Mouse (Mus musculus) stomach, embryonic 14.5 days (tissue): ENCODE results near the gene Bok. TPM values are rescaled to one million over a fixed set of nuclear protein-coding genes. Genes with fewer than 3 reads are reported as not detected.
"Not testable (repeated sequence)": the region's sequence is repeated elsewhere in the genome, so short reads cannot be mapped to it uniquely, and the experiment has no call there.

Source experiments
- ATAC-seq: fragments of 200-750 bp; cut with Nextera tagmentation; 2 replicates; pipeline ENCODE4 v1.8.0; 2017; ENCODE audit warnings: low read depth, moderate TSS enrichment; ENCODE audit not compliant: insufficient number of reproducible peaks, insufficient read depth, low FRiP score
- H3K27ac ChIP-seq: fragments of 300-500 bp; sonication (generic); 2 replicates; pipeline ENCODE4 v1.5.1; 2014; ENCODE audit warnings: mild to moderate bottlenecking, low read length, moderate library complexity, mixed read lengths
- H3K27me3 ChIP-seq: fragments of 300-500 bp; sonication (generic); 2 replicates; pipeline ENCODE4 v1.6.1; 2014; ENCODE audit warnings: low read length, control low read depth, mixed read lengths; ENCODE audit not compliant: control insufficient read depth, insufficient read depth
- H3K36me3 ChIP-seq: fragments of 300-500 bp; sonication (generic); 2 replicates; pipeline ENCODE4 v1.6.1; 2014; ENCODE audit warnings: mild to moderate bottlenecking, control low read depth, low read length, moderate library complexity, mixed read lengths; ENCODE audit not compliant: control insufficient read depth, insufficient read depth
- H3K4me1 ChIP-seq: fragments of 300-500 bp; sonication (generic); 2 replicates; pipeline ENCODE4 v1.6.1; 2014; ENCODE audit warnings: low read length, control low read depth, mixed read lengths; ENCODE audit not compliant: control insufficient read depth, insufficient read depth
- H3K4me2 ChIP-seq: fragments of 300-500 bp; sonication (generic); replicated peaks from 2 replicates; pipeline ENCODE4 v1.6.1; 2014; ENCODE audit warnings: low read depth, low read length, control low read depth
- H3K4me3 ChIP-seq: fragments of 300-500 bp; sonication (generic); 2 replicates; pipeline ENCODE4 v1.5.1; 2014; ENCODE audit warnings: low read depth, low read length, control low read depth
- H3K9ac ChIP-seq: fragments of 300-500 bp; sonication (generic); replicated peaks from 2 replicates; pipeline ENCODE4 v1.6.1; 2014; ENCODE audit warnings: low read depth, mild to moderate bottlenecking, control low read depth, low read length, moderate library complexity, mixed read lengths
- H3K9me3 ChIP-seq: fragments of 300-500 bp; sonication (generic); 2 replicates; pipeline ENCODE4 v1.6.1; 2016; ENCODE audit warnings: low read depth, low read length, control low read depth; ENCODE audit not compliant: control insufficient read depth
- WGBS: fragments of 180-500 bp; shearing (Covaris S2); extraction: QIAGEN DNeasy Blood & Tissue Kit; methylation state at CpG from one replicate; pipeline ENCODE4 v1.1.7; 2014; 5-methylcytosine and 5-hydroxymethylcytosine counted together
- polyA plus RNA-seq: library from polyadenylated mRNA; unstranded; fragments of >200 nt; fragmentation: Nextera tagmentation; extraction: Ambion mirVana; gene quantifications from 2 replicates; pipeline ENCODE4 v1.2.1, GENCODE M21; 2014

Bok gene
- polyA plus RNA-seq, 1 experiment from 2014 or later = 58.0 TPM

DNA sequence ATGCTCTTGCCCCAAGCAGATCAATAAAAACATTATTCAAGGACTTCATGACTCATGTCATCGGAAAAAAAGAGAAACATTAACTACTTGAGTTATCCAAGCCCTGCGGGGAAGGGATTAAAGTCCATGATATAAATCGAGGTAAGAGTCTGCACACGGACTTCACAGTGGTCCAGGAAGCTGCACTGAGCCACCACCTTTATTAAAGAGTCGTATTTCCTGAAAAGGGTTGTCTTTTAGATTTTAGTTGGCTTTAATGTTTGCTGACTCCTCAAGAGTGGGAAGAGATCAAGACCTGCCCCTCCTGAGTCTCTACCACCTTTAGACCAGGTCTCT, 28.5 kb upstream of the Bok start:
- no peaks in the 10 kb centered on the region for H3K36me3 ChIP-seq
- no peak for ATAC-seq
- no peaks in the 10 kb centered on the region for H3K27me3 ChIP-seq
- H3K9ac ChIP-seq = no peak overlapping the region
- H3K4me3 ChIP-seq = no peak overlapping the region
- no peaks in the 10 kb centered on the region for H3K9me3 ChIP-seq
- H3K27ac ChIP-seq = no peak overlapping the region
- H3K4me1 ChIP-seq = no peaks in the 10 kb centered on the region
- H3K4me2 ChIP-seq = no peak overlapping the region
- WGBS = 66% methylated on average over 5 of the region's 5 CpGs

- not testable (repeated sequence) for H3K9me3 ChIP-seq, H3K36me3 ChIP-seq, H3K27me3 ChIP-seq, ATAC-seq, H3K4me1 ChIP-seq, H3K4me2 ChIP-seq, H3K9ac ChIP-seq, H3K27ac ChIP-seq, H3K4me3 ChIP-seq
These were observed 26.9 kb upstream of the Bok start, which contains the start of gene Stk25 for GRCm38 (mm10) chr1:93658559-93658958. Gene Stk25 (minus strand): TSS chr1:93658659.

- Histone ChIP-seq H3K4me2 (no peak overlapping the region; the same call in 1 of the 2 replicates), H3K9me3 (no peaks in the 10 kb centered on the region), H3K9ac (no peak overlapping the region), H3K4me1 (no peaks in the 10 kb centered on the region; the same call in 1 of the 2 replicates), H3K27ac (no peak overlapping the region), H3K36me3 (no peaks in the 10 kb centered on the region), H3K4me3 (no peak overlapping the region), H3K27me3 (no peaks in the 10 kb centered on the region)
- 32% methylated on average over 13 of the region's 13 CpGs for WGBS
- peak; percentile 48; the same call in 1 of the 2 replicates for ATAC-seq
These were observed 17.6 kb upstream of the Bok start for GRCm38 (mm10) chr1:93667760-93668400.

DNA sequence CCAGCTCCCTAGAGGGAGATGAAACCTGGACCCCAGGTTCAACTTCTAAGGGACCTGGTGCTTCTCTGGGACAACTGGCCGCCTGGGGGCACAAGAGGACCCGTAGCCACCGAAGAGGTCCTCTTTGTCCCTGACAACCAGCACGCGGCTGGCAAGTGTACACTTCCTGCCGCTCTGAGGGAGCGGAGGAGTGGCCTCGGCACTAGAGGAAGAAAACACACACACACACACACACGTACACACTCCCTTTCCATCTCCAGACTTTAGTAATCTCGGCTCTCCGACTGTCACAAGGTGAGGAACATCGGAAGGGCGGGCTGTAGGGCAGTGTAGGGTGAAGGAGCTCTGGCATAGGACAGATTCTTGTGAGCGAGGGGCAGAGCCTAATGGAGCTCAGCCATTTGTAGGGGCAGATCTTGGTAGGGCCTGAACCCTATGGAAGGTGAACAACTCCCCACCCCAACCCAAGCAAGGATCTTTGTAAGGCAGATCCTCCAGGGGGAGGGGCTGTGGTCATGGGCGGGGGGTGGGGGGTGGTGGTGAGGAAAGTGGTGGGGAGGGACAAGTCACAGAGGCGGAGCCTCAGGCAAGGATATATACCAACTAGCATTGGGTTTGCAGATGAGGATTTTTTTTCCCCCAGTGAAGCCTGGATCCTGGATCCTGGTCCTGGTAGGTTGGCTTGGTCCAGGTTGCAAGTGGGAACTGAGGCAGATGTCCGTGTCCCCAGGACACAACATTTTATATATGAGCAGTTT, 16.5 kb upstream of the Bok start:
- Histone ChIP-seq H3K9ac (no peak overlapping the region; the same call in 1 of the 2 replicates), H3K27me3 (no peaks in the 10 kb centered on the region), H3K9me3 (no peaks in the 10 kb centered on the region), H3K27ac (peak overlapping the region; percentile 52), H3K4me2 (peak overlapping the region; percentile 76), H3K4me3 (peak overlapping the region; percentile 27), H3K36me3 (no peaks in the 10 kb centered on the region), H3K4me1 (no peaks in the 10 kb centered on the region; the same call in 1 of the 2 replicates)
- peak; percentile 87 for ATAC-seq
- WGBS = 8% methylated on average over 17 of the region's 17 CpGs

DNA sequence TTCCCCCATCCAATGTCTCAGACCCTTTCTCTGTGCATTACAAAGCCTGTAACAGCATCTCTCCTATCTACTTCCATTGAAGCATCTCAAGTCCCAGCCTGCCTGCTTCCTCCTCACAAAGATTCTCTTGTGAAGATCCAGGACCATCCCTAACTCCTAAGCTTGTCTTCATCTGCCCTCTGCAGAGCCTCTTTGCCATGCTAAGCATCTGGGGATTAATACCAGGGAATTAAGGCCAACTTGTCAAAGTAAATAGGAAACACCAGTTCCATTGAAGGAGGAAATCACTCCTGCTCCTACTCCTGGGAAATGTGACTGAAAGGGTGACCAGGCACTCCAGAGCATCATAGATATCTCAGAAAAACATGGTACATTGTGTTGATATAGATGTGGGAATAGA, 15.5 kb upstream of the Bok start:
- Histone ChIP-seq H3K27me3 (no peaks in the 10 kb centered on the region), H3K4me3 (no peak overlapping the region), H3K9me3 (no peaks in the 10 kb centered on the region), H3K4me1 (no peaks in the 10 kb centered on the region; the same call in 1 of the 2 replicates), H3K36me3 (no peaks in the 10 kb centered on the region), H3K4me2 (no peak overlapping the region), H3K27ac (no peak overlapping the region), H3K9ac (no peak overlapping the region)
- no peak for ATAC-seq

GRCm38 (mm10) chr1:93672682-93673081, 12.8 kb upstream of the Bok start:
- Histone ChIP-seq H3K9ac (no peak overlapping the region), H3K27ac (no peak overlapping the region), H3K9me3 (no peaks in the 10 kb centered on the region), H3K4me1 (no peaks in the 10 kb centered on the region; the same call in 1 of the 2 replicates), H3K4me2 (no peak overlapping the region), H3K4me3 (no peak overlapping the region), H3K36me3 (no peaks in the 10 kb centered on the region), H3K27me3 (no peaks in the 10 kb centered on the region)
- WGBS = 86% methylated on average over 5 of the region's 5 CpGs
- no peak for ATAC-seq

DNA sequence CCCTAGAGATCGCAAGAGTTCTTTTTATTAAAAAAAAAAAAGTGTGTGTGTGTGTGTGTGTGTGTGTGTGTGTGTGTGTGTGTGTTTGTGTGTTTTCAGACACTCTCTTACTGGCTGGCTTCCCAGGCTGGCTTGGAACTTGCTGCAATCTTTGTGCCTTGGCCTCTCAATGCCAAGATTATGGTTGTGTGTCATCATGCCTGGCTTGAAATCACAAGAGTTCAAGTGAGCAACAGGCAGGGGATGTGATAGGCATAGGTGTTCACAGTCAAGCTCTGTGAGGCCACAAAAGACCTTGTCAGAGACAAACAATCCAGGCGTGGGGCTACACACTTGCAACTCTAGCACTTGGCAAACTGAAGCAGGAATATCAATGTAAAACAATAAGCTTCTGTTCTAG, 7.1 kb upstream of the Bok start:
- no peaks in the 10 kb centered on the region for H3K9me3 ChIP-seq
- H3K36me3 ChIP-seq = no peaks in the 10 kb centered on the region
- H3K4me1 ChIP-seq = no peaks in the 10 kb centered on the region
- no peak for ATAC-seq
- 72% methylated on average over 2 of the region's 2 CpGs for WGBS
- no peak overlapping the region for H3K9ac ChIP-seq
- H3K4me3 ChIP-seq = no peak overlapping the region
- no peaks in the 10 kb centered on the region for H3K27me3 ChIP-seq
- H3K27ac ChIP-seq = no peak overlapping the region
- H3K4me2 ChIP-seq = no peak overlapping the region

- Histone ChIP-seq H3K27ac (no peak overlapping the region; the same call in 1 of the 2 replicates), H3K4me1 (0 out of 2 replicates have a peak, but pooled peaks cover 1% of the 10 kb centered on the region), H3K4me2 (no peak overlapping the region), H3K9me3 (no peaks in the 10 kb centered on the region), H3K36me3 (no peaks in the 10 kb centered on the region), H3K27me3 (no peaks in the 10 kb centered on the region), H3K9ac (no peak overlapping the region), H3K4me3 (no peak overlapping the region)
- peak; percentile 44; the same call in 1 of the 2 replicates for ATAC-seq
- WGBS = 65% methylated on average over 7 of the region's 7 CpGs
These were observed 5.4 kb upstream of the Bok start for GRCm38 (mm10) chr1:93679889-93680568.
